Mouse (Mus musculus): Measurements from ENCODE around the gene Slc25a26. TPM values are rescaled to one million over a fixed set of nuclear protein-coding genes. Genes with fewer than 3 reads are reported as not detected.

Gene Slc25a26
- 2.6 and 3.1 TPM in 2 replicates for polyA plus RNA-seq (2015; fragmentation: Nextera tagmentation; extraction: Ambion mirVana)

GRCm38 (mm10) chr6:94499897-94500623 is at the start of gene Slc25a26:
Gene Slc25a26, plus strand, starts transcription at chr6:94500331.
- no peak within 1 kb of the TSS; the same call in 1 of the 2 replicates for H3K27ac ChIP-seq (ENCODE audit: low read length)
- 0% methylated on average over 37 of the region's 37 CpGs for WGBS (ENCODE audit: insufficient replicate concordance)
- H3K4me3 ChIP-seq (ENCODE audit: low read depth, low read length): peak within 1 kb of the TSS; percentile 80

GRCm38 (mm10) chr6:94464037-94464891 is 35.9 kb upstream of the Slc25a26 start:
- no peak overlapping the region for H3K4me2 ChIP-seq (ENCODE audit: low read depth, low read length)
- ATAC-seq (ENCODE audit: low read depth): no peak
- 20% methylated on average over 12 of the region's 12 CpGs for WGBS (ENCODE audit: insufficient replicate concordance)
- no peaks in the 10 kb centered on the region for H3K27me3 ChIP-seq (ENCODE audit: control insufficient read depth, insufficient read depth, low read depth, low read length)
- no peaks in the 10 kb centered on the region for H3K9me3 ChIP-seq (replicated peaks; ENCODE audit: control insufficient read depth, low read length)
- no peaks in the 10 kb centered on the region for H3K36me3 ChIP-seq (ENCODE audit: control insufficient read depth, insufficient read depth)
- H3K4me1 ChIP-seq (ENCODE audit: control insufficient read depth, low read depth, low read length): no peaks in the 10 kb centered on the region
- no peak overlapping the region for H3K27ac ChIP-seq (ENCODE audit: low read length)
- no peak overlapping the region for H3K4me3 ChIP-seq (ENCODE audit: low read depth, low read length)
- no peak overlapping the region for H3K9ac ChIP-seq (ENCODE audit: low read depth, low read length)

More at GRCm38 (mm10) chr6:94499897-94500623, at the start of gene Slc25a26:
- peak; percentile 91 for ATAC-seq (ENCODE audit: low read depth)
- no peaks in the 10 kb centered on the region for H3K9me3 ChIP-seq (replicated peaks; ENCODE audit: control insufficient read depth, low read length)
- no peaks in the 10 kb centered on the region for H3K36me3 ChIP-seq (ENCODE audit: control insufficient read depth, insufficient read depth)
- H3K4me2 ChIP-seq (ENCODE audit: low read depth, low read length): peak within 1 kb of the TSS; percentile 81
- H3K9ac ChIP-seq (ENCODE audit: low read depth, low read length): peak within 1 kb of the TSS; percentile 60
- no peaks in the 10 kb centered on the region for H3K27me3 ChIP-seq (ENCODE audit: control insufficient read depth, insufficient read depth, low read depth, low read length)
- H3K4me1 ChIP-seq (ENCODE audit: control insufficient read depth, low read depth, low read length): no peaks in the 10 kb centered on the region; the same call in 1 of the 2 replicates

- H3K9me3 ChIP-seq (replicated peaks; ENCODE audit: control insufficient read depth, low read length): no peaks in the 10 kb centered on the region
- WGBS (ENCODE audit: insufficient replicate concordance): 19% methylated on average over 5 of the region's 5 CpGs
- no peaks in the 10 kb centered on the region for H3K4me1 ChIP-seq (ENCODE audit: control insufficient read depth, low read depth, low read length)
- no peak for ATAC-seq (ENCODE audit: low read depth)
- no peak overlapping the region for H3K9ac ChIP-seq (ENCODE audit: low read depth, low read length)
- H3K4me3 ChIP-seq (ENCODE audit: low read depth, low read length): no peak overlapping the region
- no peak overlapping the region for H3K27ac ChIP-seq (ENCODE audit: low read length)
- H3K27me3 ChIP-seq (ENCODE audit: control insufficient read depth, insufficient read depth, low read depth, low read length): no peaks in the 10 kb centered on the region
- no peaks in the 10 kb centered on the region for H3K36me3 ChIP-seq (ENCODE audit: control insufficient read depth, insufficient read depth)
- no peak overlapping the region for H3K4me2 ChIP-seq (ENCODE audit: low read depth, low read length)
These were observed 33.5 kb upstream of the Slc25a26 start for GRCm38 (mm10) chr6:94466508-94467205.

DNA sequence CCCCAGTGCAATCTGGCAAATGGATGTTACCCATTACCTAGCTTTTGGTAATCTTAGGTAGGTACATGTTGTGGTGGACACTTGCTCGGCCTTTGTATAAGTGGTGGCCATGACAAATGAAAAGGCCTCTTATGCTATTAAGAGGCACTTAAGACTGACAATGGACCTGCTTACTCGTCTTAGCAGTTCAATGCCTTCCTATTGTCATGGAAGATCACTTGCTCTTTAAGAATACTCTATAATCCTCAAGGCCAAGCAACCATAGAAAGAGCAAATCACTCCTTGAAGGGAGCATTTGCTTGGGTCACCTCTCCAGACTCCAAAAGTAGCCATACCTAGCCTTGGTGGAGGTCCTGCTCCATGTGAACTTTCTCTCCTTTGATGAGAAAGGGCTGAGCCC is 7.4 kb upstream of the Slc25a26 start:
- no peaks in the 10 kb centered on the region for H3K9me3 ChIP-seq (replicated peaks; ENCODE audit: control insufficient read depth, low read length)
- H3K4me3 ChIP-seq (ENCODE audit: low read depth, low read length): no peak overlapping the region
- no peaks in the 10 kb centered on the region for H3K27me3 ChIP-seq (ENCODE audit: control insufficient read depth, insufficient read depth, low read depth, low read length)
- H3K9ac ChIP-seq (ENCODE audit: low read depth, low read length): no peak overlapping the region
- no peak overlapping the region for H3K27ac ChIP-seq (ENCODE audit: low read length)
- no peak overlapping the region for H3K4me2 ChIP-seq (ENCODE audit: low read depth, low read length)
- no peaks in the 10 kb centered on the region for H3K36me3 ChIP-seq (ENCODE audit: control insufficient read depth, insufficient read depth)
- no peak for ATAC-seq (ENCODE audit: low read depth)
- 39% methylated on average over 2 of the region's 2 CpGs for WGBS (ENCODE audit: insufficient replicate concordance)
- H3K4me1 ChIP-seq (ENCODE audit: control insufficient read depth, low read depth, low read length): no peaks in the 10 kb centered on the region

DNA sequence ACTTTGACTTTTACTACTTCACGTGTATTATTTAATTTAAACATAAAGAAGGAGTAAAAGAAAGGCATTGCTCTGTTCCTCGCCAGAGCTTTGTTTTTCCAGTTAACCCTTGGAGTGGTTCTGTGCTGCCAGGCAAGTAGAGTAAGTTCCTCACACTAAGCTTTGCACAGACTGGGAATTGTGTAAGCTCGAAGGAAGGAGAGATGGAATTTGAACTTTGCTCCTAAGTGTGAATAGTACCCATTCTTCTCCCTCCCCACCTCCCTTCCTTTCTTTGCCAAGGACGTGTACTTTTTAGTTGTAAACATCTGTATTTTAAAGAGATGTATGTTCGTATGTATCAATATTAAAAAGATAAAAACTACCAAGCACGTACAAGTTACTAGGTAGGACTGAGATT is 3.8 kb downstream of the Slc25a26 start:
- no peak overlapping the region for H3K4me2 ChIP-seq (ENCODE audit: low read depth, low read length)
- no peak overlapping the region for H3K9ac ChIP-seq (ENCODE audit: low read depth, low read length)
- no peaks in the 10 kb centered on the region for H3K9me3 ChIP-seq (replicated peaks; ENCODE audit: control insufficient read depth, low read length)
- no peaks in the 10 kb centered on the region for H3K36me3 ChIP-seq (ENCODE audit: control insufficient read depth, insufficient read depth)
- no peak for ATAC-seq (ENCODE audit: low read depth)
- no peak overlapping the region for H3K27ac ChIP-seq (ENCODE audit: low read length)
- no peaks in the 10 kb centered on the region; the same call in 1 of the 2 replicates for H3K4me1 ChIP-seq (ENCODE audit: control insufficient read depth, low read depth, low read length)
- no peak overlapping the region for H3K4me3 ChIP-seq (ENCODE audit: low read depth, low read length)
- WGBS (ENCODE audit: insufficient replicate concordance): 54% methylated on average over 6 of the region's 6 CpGs
- H3K27me3 ChIP-seq (ENCODE audit: control insufficient read depth, insufficient read depth, low read depth, low read length): no peaks in the 10 kb centered on the region

DNA sequence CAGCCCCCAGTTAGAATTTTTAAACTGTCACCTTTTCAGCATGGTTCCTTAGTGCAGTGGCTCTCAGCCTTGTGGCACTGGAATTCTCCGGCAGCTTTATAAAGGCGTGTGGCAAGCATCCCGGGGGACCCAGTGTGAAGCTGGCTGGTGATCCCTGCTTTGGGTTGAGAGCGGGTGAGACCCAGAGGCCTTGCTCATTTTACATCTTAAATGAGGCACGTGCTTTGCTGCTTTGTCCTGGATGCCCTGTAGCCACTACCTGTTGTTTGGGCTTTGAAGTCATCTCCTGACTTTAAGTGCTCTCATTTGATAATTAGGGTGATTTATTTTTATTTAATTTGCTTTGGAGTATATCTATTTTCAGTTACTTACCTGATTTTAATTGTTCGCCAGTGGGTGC is 7.8 kb downstream of the Slc25a26 start:
- Histone ChIP-seq H3K9me3 (replicated peaks; ENCODE audit: control insufficient read depth, low read length) (no peaks in the 10 kb centered on the region), H3K4me2 (ENCODE audit: low read depth, low read length) (no peak overlapping the region), H3K27ac (ENCODE audit: low read length) (no peak overlapping the region), H3K4me3 (ENCODE audit: low read depth, low read length) (no peak overlapping the region), H3K4me1 (ENCODE audit: control insufficient read depth, low read depth, low read length) (no peaks in the 10 kb centered on the region), H3K27me3 (ENCODE audit: control insufficient read depth, insufficient read depth, low read depth, low read length) (no peaks in the 10 kb centered on the region), H3K9ac (ENCODE audit: low read depth, low read length) (no peak overlapping the region), H3K36me3 (ENCODE audit: control insufficient read depth, insufficient read depth) (no peaks in the 10 kb centered on the region)
- no peak for ATAC-seq (ENCODE audit: low read depth)
- 78% methylated on average over 6 of the region's 6 CpGs for WGBS (ENCODE audit: insufficient replicate concordance)

DNA sequence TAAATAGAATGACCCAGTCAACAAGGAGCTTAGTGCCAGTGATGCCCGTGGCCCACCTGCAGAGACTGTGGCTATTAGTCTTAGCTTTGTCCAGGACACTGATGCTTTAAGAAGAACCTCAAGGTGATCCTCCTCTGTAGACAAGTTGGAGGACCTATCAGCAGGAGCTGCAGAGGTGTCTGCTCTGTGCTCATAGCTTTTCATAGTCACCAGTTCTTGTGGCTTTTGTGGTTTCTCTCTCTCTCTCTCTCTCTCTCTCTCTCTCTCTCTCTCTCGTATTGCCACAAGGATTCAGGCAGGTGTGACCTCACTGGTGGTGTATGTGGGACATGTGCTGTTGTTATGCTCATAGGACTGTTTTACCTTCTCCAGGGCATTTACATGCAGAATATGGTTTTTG is 8.7 kb downstream of the Slc25a26 start:
- no peaks in the 10 kb centered on the region for H3K36me3 ChIP-seq (ENCODE audit: control insufficient read depth, insufficient read depth)
- H3K9me3 ChIP-seq (replicated peaks; ENCODE audit: control insufficient read depth, low read length): no peaks in the 10 kb centered on the region
- no peak for ATAC-seq (ENCODE audit: low read depth)
- no peak overlapping the region for H3K27ac ChIP-seq (ENCODE audit: low read length)
- no peaks in the 10 kb centered on the region for H3K27me3 ChIP-seq (ENCODE audit: control insufficient read depth, insufficient read depth, low read depth, low read length)
- no peak overlapping the region for H3K4me2 ChIP-seq (ENCODE audit: low read depth, low read length)
- no peaks in the 10 kb centered on the region for H3K4me1 ChIP-seq (ENCODE audit: control insufficient read depth, low read depth, low read length)
- 53% methylated on average over 2 of the region's 2 CpGs for WGBS (ENCODE audit: insufficient replicate concordance)
- H3K9ac ChIP-seq (ENCODE audit: low read depth, low read length): no peak overlapping the region
- no peak overlapping the region for H3K4me3 ChIP-seq (ENCODE audit: low read depth, low read length)

DNA sequence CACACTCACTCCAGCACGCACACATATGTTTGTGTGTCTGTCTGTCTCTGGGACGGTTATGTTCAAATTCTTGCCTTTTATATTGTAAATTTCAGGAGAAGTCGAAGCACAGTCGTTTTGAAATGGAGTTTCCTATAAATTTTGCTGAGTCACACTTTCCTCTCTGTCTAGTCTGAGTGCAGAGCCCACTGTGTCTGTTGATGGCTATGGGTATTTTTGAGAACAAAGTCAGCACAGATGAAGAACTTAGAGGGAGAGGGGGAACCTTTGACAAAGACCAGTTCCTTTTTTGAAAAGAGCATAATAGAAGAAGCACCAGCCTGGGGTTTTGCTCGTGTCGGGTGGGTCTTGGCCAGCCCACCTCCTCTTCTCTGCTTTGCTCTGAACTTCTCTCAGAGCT is 9.1 kb downstream of the Slc25a26 start:
- no peak overlapping the region for H3K9ac ChIP-seq (ENCODE audit: low read depth, low read length)
- H3K27me3 ChIP-seq (ENCODE audit: control insufficient read depth, insufficient read depth, low read depth, low read length): no peaks in the 10 kb centered on the region
- H3K4me2 ChIP-seq (ENCODE audit: low read depth, low read length): no peak overlapping the region
- no peaks in the 10 kb centered on the region for H3K4me1 ChIP-seq (ENCODE audit: control insufficient read depth, low read depth, low read length)
- ATAC-seq (ENCODE audit: low read depth): no peak
- no peak overlapping the region for H3K27ac ChIP-seq (ENCODE audit: low read length)
- H3K9me3 ChIP-seq (replicated peaks; ENCODE audit: control insufficient read depth, low read length): no peaks in the 10 kb centered on the region
- WGBS (ENCODE audit: insufficient replicate concordance): 29% methylated on average over 6 of the region's 6 CpGs
- H3K4me3 ChIP-seq (ENCODE audit: low read depth, low read length): no peak overlapping the region
- no peaks in the 10 kb centered on the region for H3K36me3 ChIP-seq (ENCODE audit: control insufficient read depth, insufficient read depth)

Measured in liver, embryonic 16.5 days (tissue).